Mouse (Mus musculus) ES-E14 (cell line): ENCODE measurements around the gene Lin52.

Experiments
- CHD2 ChIP-seq: IDR thresholded peaks from 2 replicates; pipeline ENCODE4 v1.6.1; 2014; ENCODE audit warnings: mild to moderate bottlenecking, low read depth, low read length, inconsistent platforms
- MAFK ChIP-seq: IDR thresholded peaks from 2 replicates; pipeline ENCODE4 v1.6.1; 2014; ENCODE audit warnings: mild to moderate bottlenecking, low read depth, low read length, inconsistent platforms; ENCODE audit not compliant: insufficient read depth
- ZC3H11A ChIP-seq: IDR thresholded peaks from 2 replicates; pipeline ENCODE4 v1.6.1; 2012; ENCODE audit warnings: low read depth, mild to moderate bottlenecking, inconsistent platforms, low read length, borderline replicate concordance

DNA sequence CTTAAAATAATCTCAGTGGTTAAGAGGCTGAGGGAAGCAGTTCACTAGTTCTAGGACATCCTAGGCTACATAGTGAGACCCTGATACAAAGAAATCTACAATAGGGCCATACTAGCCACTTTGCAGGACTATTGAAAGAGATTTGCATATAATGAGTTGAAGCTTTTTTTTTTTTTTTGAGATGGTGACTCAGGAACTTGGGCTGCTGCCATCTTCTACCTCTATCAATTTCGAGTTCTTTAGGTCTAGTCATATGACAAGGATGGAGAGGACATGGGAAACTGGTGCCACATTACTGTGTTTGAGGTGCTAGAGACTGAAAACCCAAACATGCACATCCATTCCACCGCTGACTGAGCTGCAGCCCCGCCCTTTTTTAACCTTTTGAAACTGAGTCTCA is 27.2 kb upstream of the Lin52 start:
- TF ChIP-seq CHD2 (no peak), ZC3H11A (no peak), MAFK (no peak)
